Mouse (Mus musculus) heart, embryonic 15.5 days (tissue): ENCODE results near the gene Rai1. TPM values are rescaled to one million over a fixed set of nuclear protein-coding genes. Genes with fewer than 3 reads are reported as not detected.

ENCODE experiments used
- ATAC-seq: fragments of 200-750 bp; cut with Nextera tagmentation; replicated peaks from 2 replicates; pipeline ENCODE4 v1.8.0; 2017; ENCODE audit warnings: low read depth, moderate TSS enrichment; ENCODE audit not compliant: insufficient number of reproducible peaks, insufficient read depth, low FRiP score
- H3K27ac ChIP-seq: fragments of 300-500 bp; sonication (generic); 2 replicates; pipeline ENCODE4 v1.5.1; 2015; ENCODE audit warnings: mild to moderate bottlenecking, inconsistent platforms
- H3K27me3 ChIP-seq: fragments of 300-500 bp; sonication (generic); 2 replicates; pipeline ENCODE4 v1.6.1; 2015; ENCODE audit warnings: inconsistent platforms
- H3K36me3 ChIP-seq: fragments of 300-500 bp; sonication (generic); 2 replicates; pipeline ENCODE4 v1.6.1; 2015; ENCODE audit warnings: mild to moderate bottlenecking, inconsistent platforms
- H3K4me1 ChIP-seq: fragments of 300-500 bp; sonication (generic); replicated peaks from 2 replicates; pipeline ENCODE4 v1.6.1; 2015; ENCODE audit warnings: inconsistent platforms
- H3K4me2 ChIP-seq: fragments of 300-500 bp; sonication (generic); 2 replicates; pipeline ENCODE4 v1.6.1; 2015; ENCODE audit warnings: inconsistent platforms, mild to moderate bottlenecking, moderate library complexity
- H3K4me3 ChIP-seq: fragments of 300-500 bp; sonication (generic); 2 replicates; pipeline ENCODE4 v1.5.1; 2015; ENCODE audit warnings: mild to moderate bottlenecking, inconsistent platforms
- H3K9ac ChIP-seq: fragments of 300-500 bp; sonication (generic); 2 replicates; pipeline ENCODE4 v1.6.1; 2015; ENCODE audit warnings: mild to moderate bottlenecking, inconsistent platforms
- H3K9me3 ChIP-seq: fragments of 300-500 bp; sonication (generic); replicated peaks from 2 replicates; pipeline ENCODE4 v1.6.1; 2016; ENCODE audit warnings: inconsistent platforms
- WGBS: fragments of 180-500 bp; shearing (Covaris S2); methylation state at CpG from one replicate; pipeline ENCODE4 v1.1.7; 2015; ENCODE audit warnings: mixed read lengths; 5-methylcytosine and 5-hydroxymethylcytosine counted together
- microRNA-seq: library from miRNA; unstranded; fragments of <30 nt; microRNA quantifications from one replicate; pipeline ENCODE4, GENCODE M21; 2016
- polyA plus RNA-seq: library from polyadenylated mRNA; unstranded; fragments of >200 nt; fragmentation: Nextera tagmentation; extraction: Ambion mirVana; gene quantifications from 2 replicates; pipeline ENCODE4 v1.2.1, GENCODE M21; 2015

The Rai1 gene
- polyA plus RNA-seq, 1 experiment from 2014 or later = 12.8 TPM

DNA sequence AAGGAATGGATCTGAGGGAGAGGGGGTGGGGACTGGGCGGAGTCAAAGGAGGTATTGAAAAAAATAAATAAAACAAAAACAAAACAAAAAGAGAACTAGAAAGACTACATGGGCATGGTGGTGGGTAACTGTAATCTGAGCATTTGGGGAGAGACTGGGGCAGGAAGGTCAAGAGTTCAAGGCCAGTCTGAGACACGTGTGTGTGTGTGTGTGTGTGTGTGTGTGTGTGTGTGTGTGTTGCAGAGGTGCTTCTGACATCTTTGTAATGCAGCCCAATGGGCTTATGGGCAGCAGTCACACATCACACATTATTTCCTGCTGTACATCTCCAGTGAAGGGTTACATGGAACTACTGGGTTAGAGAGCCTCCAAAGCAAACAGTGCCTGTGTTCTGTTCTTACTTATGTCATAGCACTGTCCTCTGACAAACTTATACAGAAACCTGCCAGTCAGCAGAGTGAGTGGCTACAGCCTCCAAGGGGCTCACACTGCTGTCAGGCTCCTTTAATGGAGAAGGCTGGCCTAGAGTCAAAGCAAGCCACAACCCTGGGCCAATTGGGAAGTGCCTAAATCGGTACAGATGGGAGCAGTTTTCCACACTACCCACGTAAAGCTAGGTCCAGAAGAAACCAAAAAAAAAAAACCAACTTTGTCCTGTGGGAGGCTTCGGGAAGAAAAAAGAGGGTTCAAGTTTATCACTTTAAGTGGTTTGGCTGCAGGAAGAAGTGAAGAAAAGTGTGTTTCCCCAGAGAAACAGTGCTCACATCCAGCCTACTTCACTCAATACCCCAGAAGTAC lies 143.1 kb downstream of the Rai1 start:
- WGBS = 53% methylated on average over 5 of the region's 5 CpGs
- ATAC-seq = no peak
- Histone ChIP-seq H3K9me3 (no peaks in the 10 kb centered on the region), H3K4me3 (no peak overlapping the region), H3K9ac (no peak overlapping the region), H3K4me1 (peaks cover 8% of the 10 kb centered on the region), H3K27me3 (no peaks in the 10 kb centered on the region), H3K4me2 (no peak overlapping the region), H3K36me3 (0 out of 2 replicates have a peak, but pooled peaks cover 7% of the 10 kb centered on the region), H3K27ac (no peak overlapping the region)

Small RNA genes within 50 kb of the gene (microRNA-seq; reads per million reads assigned to microRNA genes)
- gene Mir6921 (not detected), gene Mir6922 (not detected)

Other genes with a start within 250 kb of the Rai1 start
- gene Med9, start 156.8 kb upstream of the Rai1 start, polyA plus RNA-seq = 40.0 and 43.0 TPM in 2 replicates
- gene Rasd1, start 140.1 kb upstream of the Rai1 start, polyA plus RNA-seq = 7.2 and 7.7 TPM in 2 replicates
- gene Pemt, start 58.5 kb upstream of the Rai1 start, polyA plus RNA-seq = 7.3 and 9.0 TPM in 2 replicates
- gene Srebf1, start 117.6 kb downstream of the Rai1 start, polyA plus RNA-seq = 36.5 and 61.1 TPM in 2 replicates
- 30.0 and 37.8 TPM in 2 replicates for gene Tom1l2, start 247.9 kb downstream of the Rai1 start, polyA plus RNA-seq
- gene Drc3, start 248.3 kb downstream of the Rai1 start, polyA plus RNA-seq = 2.9 and 3.1 TPM in 2 replicates